Mouse (Mus musculus) ovary, adult 10 weeks (tissue): Measurements from ENCODE around the gene Tulp3. TPM values are rescaled to one million over a fixed set of nuclear protein-coding genes. Genes with fewer than 3 reads are reported as not detected.

Source experiments
- polyA plus RNA-seq: library from polyadenylated mRNA; stranded (reverse); fragments of 350-450 nt; fragmentation: Illumina TruSeq; extraction: RNeasy Lipid Tissue Mini Kit (QIAGEN cat#74804); gene quantifications from one replicate; pipeline ENCODE4 v1.2.3, GENCODE M21; 2014

The Tulp3 gene
- polyA plus RNA-seq: 7.4 TPM

DNA sequence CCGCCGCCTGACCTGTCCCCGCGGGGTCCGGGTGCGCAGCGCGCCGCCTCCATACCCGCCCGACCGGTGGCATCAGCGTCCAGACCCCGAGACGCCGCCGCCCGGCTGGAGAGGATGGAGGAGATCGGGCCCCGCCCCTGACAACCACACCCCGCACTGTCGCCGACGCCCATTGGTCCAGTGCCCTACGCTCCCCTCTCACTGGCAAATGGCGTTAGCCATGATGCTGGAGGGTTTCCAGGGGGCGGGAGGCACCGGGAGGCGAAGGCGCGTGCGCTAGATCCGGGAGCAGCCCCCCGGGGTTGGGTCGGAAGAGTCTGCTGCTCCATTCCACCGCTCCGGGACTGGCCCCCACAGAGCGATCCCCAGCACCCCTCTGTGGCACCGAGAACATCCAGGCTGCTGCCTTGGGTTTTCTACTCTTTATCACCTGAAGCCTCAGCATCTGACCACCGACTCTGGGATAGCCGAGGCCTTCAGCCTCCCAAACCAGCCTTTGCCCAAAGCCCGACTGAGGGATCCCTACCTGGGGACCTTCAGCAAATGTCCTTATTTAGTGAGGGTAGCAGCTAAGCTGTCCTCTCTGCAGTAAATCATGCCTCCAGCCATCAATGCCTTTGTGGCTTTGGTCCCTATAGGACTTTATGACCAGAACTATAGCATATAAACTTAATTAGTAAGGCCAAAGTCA is at the start of gene Tulp3:
Tulp3 (minus strand) TSS at position 126 of the 691 bp plus-strand sequence.

DNA sequence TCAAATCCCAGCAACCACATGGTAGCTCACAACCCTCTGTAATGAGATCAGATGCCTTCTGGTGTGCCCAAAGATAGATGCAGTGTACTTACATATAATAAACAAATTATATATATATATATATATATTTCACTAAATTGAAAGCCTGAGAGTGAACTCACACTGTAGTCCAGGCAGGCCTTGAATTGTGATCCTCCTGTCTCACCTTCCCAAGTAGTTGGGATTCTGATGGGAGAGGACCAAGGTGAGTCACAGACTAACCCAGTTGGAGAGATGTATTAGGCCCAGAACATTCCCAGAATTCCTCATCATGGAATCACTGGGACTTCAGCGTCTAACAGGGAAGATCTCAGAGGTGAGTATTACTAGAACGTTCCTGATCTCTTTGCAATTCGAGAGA is 43.3 kb upstream of the Tulp3 start, which contains the start of gene Nrip2:
Nrip2 (plus strand) TSS at position 301 of the 400 bp plus-strand sequence.

DNA sequence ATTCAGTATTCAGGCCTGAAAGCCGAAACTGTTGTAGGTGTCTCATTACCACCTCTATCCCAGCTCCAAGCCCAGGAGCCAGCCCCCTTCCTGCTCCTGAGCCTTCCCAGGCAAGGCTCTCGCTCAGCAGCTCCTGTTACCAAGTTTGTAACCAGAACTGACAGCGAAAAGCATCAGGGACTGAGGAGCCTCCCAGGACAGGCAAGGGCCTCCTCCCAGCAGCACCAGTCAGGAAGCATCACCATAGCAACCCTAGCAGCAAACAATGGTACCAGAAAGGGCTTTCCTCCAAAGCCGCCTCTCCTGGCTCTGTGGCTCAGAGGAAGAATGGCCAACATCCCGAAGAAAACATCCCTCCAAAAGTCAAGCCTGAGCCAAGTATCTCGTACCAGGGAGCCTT is 19.5 kb upstream of the Tulp3 start, which contains the start of the genes Tex52 and Gm44596:
Tex52 (plus strand) TSS at position 265 of the 400 bp plus-strand sequence.
Gm44596 (plus strand) TSS at position 312 of the 400 bp plus-strand sequence.

DNA sequence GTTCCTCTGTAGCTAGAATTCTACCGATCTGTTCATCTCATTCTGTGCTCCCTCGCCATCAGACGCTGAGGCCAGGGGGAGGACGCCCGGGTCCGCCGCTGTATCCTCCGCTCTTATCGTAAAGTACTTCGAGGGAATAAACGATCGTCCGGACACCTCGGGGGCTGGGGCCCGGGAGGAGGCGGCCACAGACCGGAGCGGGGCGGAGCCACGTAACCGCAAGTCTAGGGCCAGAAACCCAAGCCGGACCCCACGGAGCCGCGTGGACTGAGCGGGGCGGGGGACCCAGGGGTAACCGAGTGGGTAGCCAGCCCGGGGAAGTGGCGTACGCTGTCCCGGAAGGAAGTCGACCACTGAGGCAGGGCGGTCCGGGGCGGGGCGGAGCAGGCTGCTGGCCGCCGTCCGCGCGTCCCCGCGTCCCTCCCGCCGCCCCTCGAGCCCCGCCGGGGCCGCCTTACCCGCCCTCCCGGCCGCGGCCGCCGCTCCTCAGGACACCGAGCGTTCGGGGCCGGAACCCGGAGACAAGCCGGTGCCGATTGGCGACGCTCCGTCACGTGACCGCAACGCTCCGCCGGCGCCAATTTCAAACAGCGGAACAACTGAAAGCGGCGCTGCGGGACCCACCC is 6.8 kb upstream of the Tulp3 start, which contains the start of the genes Rhno1 and Foxm1:
Rhno1 (minus strand) TSS at position 531 of the 626 bp plus-strand sequence.
Foxm1 (plus strand) TSS at position 587 of the 626 bp plus-strand sequence.

DNA sequence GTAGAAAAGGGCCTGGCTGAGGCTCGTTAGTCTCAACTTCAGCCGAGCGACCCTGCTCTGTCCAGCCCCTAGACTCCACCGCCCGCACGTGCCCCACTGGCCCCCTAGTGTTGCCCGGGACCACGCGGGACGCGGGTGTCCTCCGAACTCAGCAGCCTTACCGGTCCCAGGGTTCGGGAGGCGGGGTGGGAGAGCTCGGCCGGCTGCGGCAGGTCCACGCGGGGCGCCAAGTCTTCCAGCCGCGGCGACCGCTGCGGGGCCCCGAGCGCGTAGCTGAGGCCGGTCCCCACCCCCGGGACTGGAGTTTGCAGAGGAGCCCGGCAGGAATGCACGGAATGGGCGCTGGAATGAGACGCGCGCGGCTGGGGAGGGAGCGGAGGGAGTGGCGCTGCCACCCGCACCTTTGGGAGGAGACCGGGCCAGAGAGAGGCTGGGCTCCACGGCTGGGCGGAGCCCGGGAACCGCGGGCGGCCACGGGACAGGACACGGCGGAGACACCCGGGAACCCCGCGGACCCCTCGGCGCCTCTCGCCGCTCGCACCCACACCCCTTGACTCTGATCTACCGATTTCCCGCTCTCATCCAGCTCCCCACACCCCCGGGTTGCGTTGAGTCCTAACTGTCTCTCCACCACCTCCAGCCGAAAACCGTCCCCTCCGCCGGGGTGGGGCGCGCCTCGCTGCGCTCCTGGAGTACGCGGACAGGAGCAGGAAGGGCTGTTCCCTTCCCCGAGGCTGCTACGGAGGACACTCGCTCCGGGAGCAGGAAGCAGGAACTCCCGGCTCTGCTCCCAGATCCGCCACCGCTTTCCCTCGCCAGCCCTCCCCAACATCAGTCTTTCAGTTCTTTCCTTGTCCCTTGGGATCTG is 55.3 kb downstream of the Tulp3 start, which contains the start of gene Tead4:
Tead4 (minus strand) TSS at position 690 of the 868 bp plus-strand sequence.

Other genes starting within 250 kb of the Tulp3 start
- gene Tspan9, start 212.3 kb downstream of the Tulp3 start, polyA plus RNA-seq: 4.8 TPM
- 0.46 TPM for gene Tead4, start 55.0 kb downstream of the Tulp3 start, polyA plus RNA-seq
- 10.4 TPM for gene Rhno1, start 7.1 kb upstream of the Tulp3 start, polyA plus RNA-seq
- 4.8 TPM for gene Foxm1, start 7.1 kb upstream of the Tulp3 start, polyA plus RNA-seq
- gene Tex52, start 19.6 kb upstream of the Tulp3 start, polyA plus RNA-seq: not detected
- not detected for gene Gm44596, start 19.7 kb upstream of the Tulp3 start, polyA plus RNA-seq
- 4.5 TPM for gene Nrip2, start 43.4 kb upstream of the Tulp3 start, polyA plus RNA-seq
- gene Itfg2, start 69.1 kb upstream of the Tulp3 start, polyA plus RNA-seq: 3.7 TPM
- gene Fkbp4, start 82.8 kb upstream of the Tulp3 start, polyA plus RNA-seq: 53.4 TPM
- gene Pzp, start 170.9 kb upstream of the Tulp3 start, polyA plus RNA-seq: not detected
- gene A2ml1, start 225.8 kb upstream of the Tulp3 start, polyA plus RNA-seq: 222 TPM